Mouse (Mus musculus) ES-CJ7 (cell line): ENCODE data around the gene Akr1c13.

ENCODE experiments used
- DNase-seq: peaks from one replicate; pipeline ENCODE4 v3.0.0; 2011; ENCODE audit warnings: low read depth, low spot score

Gene Akr1c13

GRCm38 (mm10) chr13:4244861-4245559 is 54.1 kb downstream of the Akr1c13 start:
- peak; percentile 90 for DNase-seq

DNA sequence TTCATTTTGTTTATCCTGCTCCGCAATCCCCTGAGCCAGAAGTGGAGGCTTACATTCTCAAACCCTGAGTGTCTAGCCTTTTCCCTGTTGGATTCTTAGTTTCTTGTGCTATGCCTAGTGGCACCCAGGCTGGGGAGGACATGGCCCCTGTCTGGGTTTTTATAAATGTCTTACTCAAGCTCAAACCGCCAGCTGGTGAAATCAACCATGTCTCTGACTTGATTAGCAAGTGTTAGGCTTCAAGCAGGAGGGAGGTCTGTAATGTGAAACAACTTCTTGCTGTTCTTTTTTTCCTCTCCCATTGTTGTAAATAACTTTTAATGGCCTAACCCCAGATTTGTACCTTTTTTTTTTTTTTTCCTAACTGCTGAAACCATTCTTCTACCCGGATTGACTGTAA is 58.4 kb downstream of the Akr1c13 start:
- peak; percentile 10 for DNase-seq
